Mouse (Mus musculus) neutrophil, adult 83 days (primary cell): ENCODE results near the gene Sertad3. TPM values are rescaled to one million over a fixed set of nuclear protein-coding genes. Genes with fewer than 3 reads are reported as not detected.

Experiments used
- total RNA-seq, 2 experiments: library from RNA; stranded (reverse); gene quantifications; one replicate each; pipeline ENCODE4 v1.2.4; 2023

Sertad3 gene
- total RNA-seq, result 10 to 100 TPM; 21.8 to 24.6 TPM

GRCm38 (mm10) chr7:27473156-27473834 is at the start of gene Sertad3:
Gene Sertad3, plus strand, starts transcription at chr7:27473768.

GRCm38 (mm10) chr7:27447419-27448286 is 25.9 kb upstream of the Sertad3 start, which contains the start of the genes Sptbn4 and Blvrb:
Gene Sptbn4, minus strand, starts transcription at chr7:27447686.
Gene Blvrb, plus strand, starts transcription at chr7:27447978.

GRCm38 (mm10) chr7:27486770-27487697 is 13.5 kb downstream of the Sertad3 start, which contains the start of gene Sertad1:
Gene Sertad1, plus strand, starts transcription at chr7:27486910.

GRCm38 (mm10) chr7:27499036-27499435 is 25.5 kb downstream of the Sertad3 start, which contains the start of gene Prx:
Gene Prx, plus strand, starts transcription at chr7:27499324.

DNA sequence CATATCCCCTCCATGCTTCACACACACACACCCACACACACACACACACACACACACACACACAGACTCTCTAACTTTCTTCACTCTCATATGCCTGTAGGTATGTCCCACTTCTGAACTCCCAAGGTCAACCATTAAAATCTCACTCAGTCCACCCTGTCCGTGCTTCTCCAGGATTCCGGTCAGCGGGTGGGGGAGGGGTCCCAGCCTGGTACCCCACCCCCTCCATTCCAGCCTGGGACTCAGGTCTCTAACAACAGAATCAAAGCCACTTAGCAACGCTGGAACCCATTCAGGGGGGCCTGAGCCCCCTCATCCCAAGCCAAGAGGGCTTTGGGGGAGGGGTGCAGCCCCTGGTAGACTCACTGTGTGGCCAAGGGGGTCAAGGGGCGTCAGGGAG is 49.4 kb downstream of the Sertad3 start, which contains the start of gene Hipk4:
Gene Hipk4 (plus strand): TSS at position 301 of the 400 bp plus-strand sequence.

Other genes with a start within 250 kb of the Sertad3 start
- 1 to 10 TPM; 8.4 to 8.9 TPM for gene Itpkc, start 245.1 kb upstream of the Sertad3 start, total RNA-seq
- gene Coq8b, start 240.7 kb upstream of the Sertad3 start, total RNA-seq, result 10 to 100 TPM; 17.5 to 19.2 TPM
- gene Numbl, start 215.3 kb upstream of the Sertad3 start, total RNA-seq, result 1 to 10 TPM; 3.7 to 3.9 TPM
- gene Ltbp4, start 136.1 kb upstream of the Sertad3 start, total RNA-seq, result under 1 TPM in 1 of 2 experiments, not detected in 1; 0.53 TPM
- gene Shkbp1, start 117.7 kb upstream of the Sertad3 start, total RNA-seq, result 10 to 100 TPM; 97.3 to 98.6 TPM
- 10 to 100 TPM in 1 of 2 experiments, 1 to 10 TPM in 1; 4.6 to 10.3 TPM for gene Gm20479, start 116.3 kb upstream of the Sertad3 start, total RNA-seq
- under 1 TPM; 0.11 to 0.61 TPM for gene Sptbn4, start 26.1 kb upstream of the Sertad3 start, total RNA-seq
- 10 to 100 TPM; 58.1 to 91.3 TPM for gene Blvrb, start 25.8 kb upstream of the Sertad3 start, total RNA-seq
- 10 to 100 TPM; 30.7 TPM for gene Sertad1, start 13.1 kb downstream of the Sertad3 start, total RNA-seq
- gene Prx, start 25.6 kb downstream of the Sertad3 start, total RNA-seq, result under 1 TPM; 0.90 to 0.92 TPM
- under 1 TPM; 0.22 to 0.26 TPM for gene Hipk4, start 49.5 kb downstream of the Sertad3 start, total RNA-seq
- 10 to 100 TPM; 13.9 to 18.2 TPM for gene Pld3, start 79.5 kb downstream of the Sertad3 start, total RNA-seq
- 10 to 100 TPM; 14.1 to 14.2 TPM for gene 2310022A10Rik, start 79.5 kb downstream of the Sertad3 start, total RNA-seq
- gene Akt2, start 117.8 kb downstream of the Sertad3 start, total RNA-seq, result 100 to 1,000 TPM in 1 of 2 experiments, 10 to 100 TPM in 1; 94.7 to 101 TPM
- not detected for gene Ttc9b, start 180.1 kb downstream of the Sertad3 start, total RNA-seq
- gene Map3k10, start 200.8 kb downstream of the Sertad3 start, total RNA-seq, result 1 to 10 TPM; 4.3 to 7.5 TPM
- under 1 TPM; 0.22 to 0.75 TPM for gene Zfp607b, start 215.6 kb downstream of the Sertad3 start, total RNA-seq